Mouse (Mus musculus): Measurements from ENCODE around the gene Fbxo24. TPM values are rescaled to one million over a fixed set of nuclear protein-coding genes. Genes with fewer than 3 reads are reported as not detected.
"Not testable (repeated sequence)": the region's sequence is repeated elsewhere in the genome, so short reads cannot be mapped to it uniquely, and the experiment has no call there.

Fbxo24 gene
- total RNA-seq, 2 experiments from 2014 or later, result 0.27 to 0.36 TPM

DNA sequence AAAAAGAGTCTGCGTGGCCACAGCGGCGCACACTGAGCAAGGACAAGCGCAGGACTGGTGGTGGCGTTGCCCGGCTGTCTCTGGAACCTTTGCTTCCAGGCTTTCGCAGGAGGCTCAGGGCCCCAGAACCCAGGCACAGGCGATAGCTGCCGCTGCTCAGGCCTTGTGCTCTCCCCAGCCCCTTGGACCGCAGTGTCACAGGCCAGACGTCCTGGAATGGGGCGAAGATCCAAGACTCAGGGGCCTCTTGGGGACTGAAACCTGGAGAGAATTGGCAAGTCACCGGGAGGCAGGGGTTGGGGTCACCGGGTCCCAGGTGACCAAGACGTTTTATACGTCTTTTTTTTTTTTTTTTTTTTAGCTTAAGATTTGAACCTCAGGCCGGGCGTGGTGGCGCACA lies 15.7 kb upstream of the Fbxo24 start:
- no peak for DNase-seq (ENCODE audit: low spot score in 2 of 2)

- DNase-seq (ENCODE audit: low spot score in 2 of 2), result no peak
Measured at GRCm38 (mm10) chr5:137642886-137643285, 14.1 kb upstream of the Fbxo24 start.

DNA sequence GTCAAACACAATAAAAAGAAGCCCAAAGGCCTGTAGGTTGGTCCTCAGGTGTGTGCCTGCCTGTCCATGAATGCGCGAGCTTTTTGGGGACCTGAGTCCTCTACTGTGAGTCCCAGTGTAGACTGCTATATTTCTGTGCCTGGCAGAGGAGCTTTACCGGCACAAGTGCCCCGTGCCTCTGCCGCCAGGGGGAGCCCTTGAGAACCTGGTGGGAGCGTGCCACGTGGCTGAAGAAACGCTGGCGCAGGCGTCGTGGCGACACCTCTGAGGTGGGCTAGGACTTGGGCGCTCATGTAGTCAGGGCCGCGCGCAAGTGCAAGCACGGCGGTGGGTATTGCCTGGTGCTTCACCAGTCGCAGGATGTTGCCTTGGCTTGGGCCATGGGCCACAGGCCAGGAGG lies 12.3 kb upstream of the Fbxo24 start, which contains the start of gene Sap25:
Gene Sap25, plus strand, starts transcription at position 281 of the 400 bp plus-strand sequence.
- DNase-seq (ENCODE audit: low spot score in 2 of 2), result no peak

- no peak for DNase-seq (ENCODE audit: low spot score in 2 of 2)
Measured at GRCm38 (mm10) chr5:137639472-137639871, 10.7 kb upstream of the Fbxo24 start.

- DNase-seq (ENCODE audit: low spot score in 2 of 2), result no peak
Measured at GRCm38 (mm10) chr5:137633397-137634084, 4.7 kb upstream of the Fbxo24 start.

DNA sequence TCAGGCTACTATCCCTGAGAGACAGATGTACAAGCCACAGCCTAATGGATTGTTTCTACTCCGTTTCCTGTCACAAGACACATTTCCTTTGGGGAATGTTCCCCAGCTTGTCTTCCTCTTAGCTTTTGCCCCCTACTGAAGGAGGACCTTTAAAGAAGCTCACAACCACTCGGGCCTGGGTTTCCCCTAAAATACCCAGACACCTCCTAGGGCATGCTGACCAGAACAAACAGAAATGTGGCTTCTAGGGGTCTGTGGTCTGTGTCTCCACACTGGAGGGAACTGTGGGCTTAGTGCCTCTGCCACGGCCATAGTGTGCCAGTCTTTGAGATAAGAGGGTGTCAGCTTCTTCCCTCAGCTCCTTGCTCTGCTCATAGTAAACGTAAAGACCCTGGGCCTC lies 2.8 kb upstream of the Fbxo24 start:
- no peak for DNase-seq (ENCODE audit: low spot score in 2 of 2)

GRCm38 (mm10) chr5:137631171-137631570 lies 2.4 kb upstream of the Fbxo24 start:
- DNase-seq (ENCODE audit: low spot score in 2 of 2), result no peak

DNA sequence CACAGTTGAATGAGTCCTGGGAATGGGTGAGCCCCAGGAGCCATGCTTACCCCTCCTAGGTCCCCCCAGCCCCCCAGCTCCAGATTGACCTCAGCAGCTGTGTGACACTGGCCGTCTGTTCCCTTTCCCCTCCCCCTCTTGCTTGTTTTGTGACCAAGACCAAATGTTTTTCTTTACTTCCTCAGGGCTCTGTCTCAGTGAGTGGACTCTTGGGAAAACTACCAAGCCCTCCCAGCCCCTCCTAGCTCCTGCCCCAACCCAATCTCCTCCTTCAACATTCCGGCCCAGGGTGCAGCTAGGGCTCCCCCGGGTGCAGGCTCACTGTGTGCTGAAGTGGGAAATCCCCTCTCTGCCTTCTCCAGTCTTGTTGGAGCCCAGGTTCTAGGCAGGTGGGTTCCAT lies 1.8 kb upstream of the Fbxo24 start:
- DNase-seq (ENCODE audit: low spot score in 2 of 2), result no peak

GRCm38 (mm10) chr5:137629906-137630545 lies 1.2 kb upstream of the Fbxo24 start:
- DNase-seq (ENCODE audit: low spot score in 2 of 2), result no peak

- DNase-seq (ENCODE audit: low spot score in 2 of 2), result no peak
Measured at GRCm38 (mm10) chr5:137629306-137629721, 512 bp upstream of the Fbxo24 start.

DNA sequence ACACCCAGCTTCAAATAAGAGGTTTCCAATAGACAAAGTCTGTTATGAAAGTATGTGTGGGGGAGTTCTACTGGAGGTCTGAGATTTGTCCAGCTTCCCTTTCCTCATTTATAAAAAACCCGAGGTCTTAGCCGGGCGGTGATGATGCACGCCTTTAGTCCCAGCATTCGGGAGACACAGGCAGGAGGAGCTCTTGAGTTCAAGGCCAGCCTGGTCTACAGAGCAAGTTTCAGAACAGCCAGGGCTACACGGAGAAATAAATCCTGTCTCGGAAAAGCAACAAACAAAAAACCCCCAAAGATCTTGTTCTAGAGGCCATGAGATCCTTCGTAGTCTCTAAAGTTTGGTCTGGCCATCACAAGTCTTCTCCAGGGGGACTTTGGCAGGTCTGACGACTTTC lies 811 bp downstream of the Fbxo24 start:
- no peak for DNase-seq (ENCODE audit: low spot score in 2 of 2)

DNA sequence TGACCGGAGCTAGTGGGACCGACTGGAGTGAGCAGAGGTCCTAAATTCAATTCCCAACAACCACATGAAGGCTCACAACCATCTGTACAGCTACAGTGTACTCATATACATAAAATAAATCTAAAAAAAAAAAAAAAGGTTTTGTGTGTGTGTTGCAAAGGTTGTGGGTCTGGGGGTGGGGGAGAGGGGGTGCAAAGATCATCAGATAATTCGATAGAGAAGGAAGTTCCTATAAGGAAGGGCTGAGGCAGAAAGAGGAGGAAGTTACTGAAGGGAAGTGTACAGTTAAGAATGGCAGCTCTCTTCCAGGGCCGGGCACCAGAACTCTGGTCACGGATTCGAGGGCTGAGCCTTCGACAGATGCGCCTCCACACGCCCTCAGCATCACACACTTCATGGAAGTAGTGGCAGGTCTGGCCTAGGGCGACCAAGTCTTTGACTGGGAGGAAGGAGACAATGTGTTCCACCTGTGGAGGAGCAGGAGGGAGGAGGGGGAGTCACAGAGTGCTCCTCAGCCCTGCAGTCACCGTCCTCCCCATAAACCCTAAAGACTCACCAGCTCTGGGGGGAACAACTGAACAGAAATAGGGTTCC lies 4.8 kb downstream of the Fbxo24 start:
- DNase-seq (ENCODE audit: low spot score in 2 of 2), result no peak

DNA sequence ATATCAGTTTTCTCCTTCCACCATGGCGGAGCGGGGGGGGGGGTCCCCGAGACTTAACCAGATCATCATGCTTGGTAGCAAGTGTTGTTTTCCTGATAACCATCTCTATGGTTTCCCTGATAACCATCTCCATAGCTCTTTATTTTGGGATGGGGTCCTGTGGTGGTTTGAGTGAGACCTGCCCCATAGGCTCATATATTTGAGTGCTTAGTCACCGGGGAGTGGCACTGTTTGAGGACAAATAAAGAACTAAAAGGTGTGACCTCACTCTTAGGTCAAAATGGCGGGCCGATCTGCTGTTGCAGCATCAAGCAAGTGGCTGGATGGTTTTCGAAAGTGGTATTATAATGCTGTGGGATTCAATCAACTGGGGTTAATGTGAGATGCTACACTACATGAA lies 13.5 kb downstream of the Fbxo24 start:
- DNase-seq (ENCODE audit: low spot score in 2 of 2), result no peak

DNA sequence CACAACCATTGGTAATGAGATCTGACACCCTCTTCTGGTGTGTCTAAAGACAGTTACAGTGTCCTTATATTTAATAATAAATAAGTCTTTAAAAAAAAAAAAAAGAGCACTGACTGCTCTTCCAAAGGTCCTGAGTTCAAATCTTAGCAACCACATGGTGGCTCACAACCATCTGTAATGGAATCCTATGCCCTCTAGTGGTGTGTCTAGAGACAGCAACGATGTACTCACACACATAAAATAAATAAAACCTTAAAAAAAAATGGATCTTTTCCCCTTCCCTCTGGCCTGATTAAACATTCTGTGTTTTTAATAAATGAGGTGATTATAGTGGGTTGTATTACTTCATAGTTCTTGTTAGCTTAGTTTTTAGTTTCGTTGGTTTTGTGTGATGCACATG lies 13.9 kb downstream of the Fbxo24 start:
- not testable (repeated sequence) for DNase-seq (ENCODE audit: low spot score in 2 of 2)

DNA sequence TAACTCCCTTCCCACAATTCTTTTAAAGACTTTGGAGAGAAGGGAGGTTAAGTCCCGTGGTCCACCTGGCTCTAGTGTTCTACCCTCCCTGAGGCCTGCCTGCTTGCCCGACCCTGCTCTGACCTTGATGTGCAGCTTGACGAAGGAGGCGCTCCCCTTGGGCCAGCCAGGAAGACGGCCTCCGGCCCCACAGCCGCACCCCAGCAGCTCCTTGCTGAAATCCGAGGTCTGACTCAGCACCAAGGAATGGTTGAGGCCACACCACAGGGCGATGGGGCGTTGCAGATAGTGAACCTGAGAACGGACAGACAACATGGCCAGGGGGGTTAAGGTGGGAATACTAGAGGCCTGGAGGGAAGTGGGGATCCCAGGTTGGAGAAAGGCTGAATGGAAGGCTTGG lies 15.3 kb downstream of the Fbxo24 start, which contains the start of gene Pcolce:
Gene Pcolce, minus strand, starts transcription at position 235 of the 400 bp plus-strand sequence.
- DNase-seq (ENCODE audit: low spot score in 2 of 2), result no peak

- no peak for DNase-seq (ENCODE audit: low spot score in 2 of 2)
Measured at GRCm38 (mm10) chr5:137613076-137613475, 15.7 kb downstream of the Fbxo24 start.

DNA sequence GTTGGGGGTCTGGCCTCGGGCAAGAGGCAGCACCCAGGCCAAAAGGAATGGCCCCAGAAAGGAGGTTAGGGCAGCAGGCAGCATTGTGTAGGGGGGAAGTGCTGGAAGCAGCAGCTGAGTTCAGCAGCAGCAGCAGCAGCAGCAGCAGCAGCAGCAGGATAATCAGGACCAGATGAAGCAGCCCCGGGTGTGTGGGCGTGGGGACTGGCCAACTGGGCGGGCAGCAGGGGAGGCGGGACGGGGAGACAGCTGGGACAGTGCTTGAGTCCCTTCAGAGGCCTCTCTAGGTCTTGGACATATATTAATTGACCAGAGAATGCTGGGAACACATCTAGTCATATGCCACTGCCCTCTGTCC lies 17.6 kb downstream of the Fbxo24 start:
- no peak for DNase-seq (ENCODE audit: low spot score in 2 of 2)

- DNase-seq (ENCODE audit: low spot score in 2 of 2), result no peak
Measured at GRCm38 (mm10) chr5:137610548-137611244, 18.1 kb downstream of the Fbxo24 start.

DNA sequence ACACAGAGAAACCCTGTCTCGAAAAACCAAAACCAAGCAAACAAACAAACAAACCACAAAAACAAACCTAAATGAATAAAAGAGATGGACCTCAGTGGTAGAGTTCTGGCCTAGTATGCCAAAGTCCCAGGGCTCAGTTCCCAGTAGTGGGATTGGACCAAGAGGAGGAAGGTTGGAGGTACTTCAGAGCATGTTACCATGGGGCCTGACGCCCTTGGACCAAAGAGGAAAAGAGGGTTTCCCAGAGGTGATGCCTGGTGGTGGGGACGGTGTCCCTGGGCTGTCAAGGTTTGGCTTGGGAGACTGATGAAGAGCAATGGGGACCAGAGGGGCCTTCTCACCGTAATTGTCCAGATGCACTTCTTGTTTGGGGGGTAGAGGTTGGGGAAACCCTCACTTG lies 18.7 kb downstream of the Fbxo24 start:
- no peak for DNase-seq (ENCODE audit: low spot score in 2 of 2)

GRCm38 (mm10) chr5:137609292-137609691 lies 19.5 kb downstream of the Fbxo24 start:
- DNase-seq (ENCODE audit: low spot score in 2 of 2), result no peak

DNA sequence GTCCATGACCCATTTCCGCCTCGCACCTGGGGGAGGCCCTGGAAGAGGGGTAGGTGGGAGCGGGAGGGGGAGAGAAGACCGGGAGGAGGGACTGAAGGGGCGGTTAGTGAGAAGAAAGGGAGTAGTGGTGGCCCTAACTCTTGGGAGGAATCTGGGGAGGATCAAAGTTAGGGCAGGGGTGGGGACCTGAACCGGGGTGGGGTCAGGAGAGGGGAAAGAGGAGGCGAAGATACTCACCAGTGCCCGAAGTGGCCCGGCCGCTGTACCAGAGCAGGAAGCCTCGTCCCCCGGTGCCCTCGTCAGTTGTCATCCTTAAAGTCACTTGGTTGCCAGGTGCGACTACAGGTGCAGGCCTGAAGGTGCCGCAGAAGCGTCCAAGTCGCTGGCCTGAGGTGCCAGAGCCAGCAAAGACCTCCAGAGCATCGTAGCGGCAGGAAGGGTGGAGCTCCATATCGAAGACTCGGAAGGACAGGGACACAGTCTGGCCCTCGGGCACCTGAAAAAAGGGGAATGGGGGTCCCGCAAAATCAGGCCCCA lies 20.1 kb downstream of the Fbxo24 start:
- no peak for DNase-seq (ENCODE audit: low spot score in 2 of 2)

Data from layer of hippocampus, postnatal 10 days (tissue).